8 mouse cellular contexts compared by ENCODE assay signal in genomic region chr9:96887954-96888353, GRCm38 (mm10). TPM values are rescaled to one million over a fixed set of nuclear protein-coding genes. Genes with fewer than 3 reads are reported as not detected.
DNase-seq lines count a peak whose midpoint lies in the region; ATAC-seq and TF ChIP-seq lines count a peak whose summit lies in the region.

No protein-coding gene starts in this region.

- peak overlapping the region; percentile 92 for H3K4me2 ChIP-seq in heart, embryonic 14.5 days (ENCODE audit: low read length)
- peak overlapping the region; percentile 72 for H3K4me2 ChIP-seq in hindbrain, embryonic 13.5 days
- peak overlapping the region; percentile 90 for H3K4me2 ChIP-seq in midbrain, postnatal 0 days (ENCODE audit: low read depth, low read length, poor library complexity, severe bottlenecking)

- peak overlapping the region; percentile 90 for H3K9ac ChIP-seq in heart, embryonic 14.5 days (ENCODE audit: low read length)
- peak overlapping the region; percentile 88 for H3K9ac ChIP-seq in hindbrain, embryonic 13.5 days
- peak overlapping the region; percentile 81; the same call in 1 of the 2 replicates for H3K9ac ChIP-seq in midbrain, postnatal 0 days (replicated peaks; ENCODE audit: low read length, poor library complexity, severe bottlenecking)

- DNase-seq in heart, adult 9 months (ENCODE audit: low spot score in 2 of 2): no peak
- peak; percentile 83 to 90 for DNase-seq in cerebellum, postnatal 10 days
- DNase-seq in midbrain, postnatal 0 days (ENCODE audit: low spot score): peak; percentile 70
- DNase-seq in gastrocnemius, postnatal 4 days (ENCODE audit: low spot score in 2 of 2): no peak
- DNase-seq in kidney, adult 11 months: no peak
- no peak for DNase-seq in thymus, adult 2 months

- no peaks in the 10 kb centered on the region; the same call in 1 of the 2 replicates for H3K27me3 ChIP-seq in heart, embryonic 14.5 days (ENCODE audit: control insufficient read depth, insufficient read depth, low read length)
- no peaks in the 10 kb centered on the region for H3K27me3 ChIP-seq in hindbrain, embryonic 13.5 days
- H3K27me3 ChIP-seq in midbrain, postnatal 0 days (ENCODE audit: insufficient read depth, low read length): no peaks in the 10 kb centered on the region
- no peaks in the 10 kb centered on the region for H3K27me3 ChIP-seq in thymus, adult 2 months (ENCODE audit: control insufficient read depth, insufficient read depth, low read length)

- H3K27ac ChIP-seq in heart, embryonic 14.5 days (replicated peaks in 1 of 2; ENCODE audit: control insufficient read depth in 1 of 2, insufficient read depth in 1 of 2, low read depth in 2 of 2, low read length in 2 of 2): 0 out of 4 replicates have a peak overlapping the region, but pooled peaks of 1 of the 2 experiments have one; percentile 34
- H3K27ac ChIP-seq in hindbrain, embryonic 13.5 days: peak overlapping the region; percentile 18; the same call in 1 of the 2 replicates
- H3K27ac ChIP-seq in midbrain, postnatal 0 days (ENCODE audit: low read depth, low read length): no peak overlapping the region
- H3K27ac ChIP-seq in thymus, adult 2 months (ENCODE audit: control insufficient read depth, insufficient read depth, low read length): no peak overlapping the region

- TF ChIP-seq CTCF in midbrain, postnatal 0 days (IDR thresholded peaks at IDR 0.05): no peak
- no peak for TF ChIP-seq CTCF in thymus, adult 2 months (IDR thresholded peaks at IDR 0.05; ENCODE audit: borderline replicate concordance, control insufficient read depth, extremely low read depth, insufficient read depth, low read length, poor library complexity)

- H3K4me1 ChIP-seq in heart, embryonic 14.5 days (ENCODE audit: control insufficient read depth in 2 of 2, insufficient read depth in 2 of 2, low read length in 2 of 2): peaks cover 31 to 52% of the 10 kb centered on the region in 2 experiments
- peaks cover 86% of the 10 kb centered on the region for H3K4me1 ChIP-seq in hindbrain, embryonic 13.5 days (replicated peaks)
- peaks cover under 1% of the 10 kb centered on the region; the same call in 1 of the 2 replicates for H3K4me1 ChIP-seq in midbrain, postnatal 0 days (ENCODE audit: insufficient read depth, low read length)
- peaks cover 17% of the 10 kb centered on the region for H3K4me1 ChIP-seq in thymus, adult 2 months (replicated peaks; ENCODE audit: control insufficient read depth, insufficient read depth, low read length)

- no peak for TF ChIP-seq POLR2A in thymus, adult 2 months (IDR thresholded peaks at IDR 0.05; ENCODE audit: control insufficient read depth, extremely low read depth, insufficient read depth, low read length, poor library complexity)

- WGBS in heart, embryonic 14.5 days: 8% methylated on average over 6 of the region's 6 CpGs
- 8% methylated on average over 6 of the region's 6 CpGs for WGBS in hindbrain, embryonic 13.5 days
- 12% methylated on average over 6 of the region's 6 CpGs for WGBS in midbrain, postnatal 0 days
- 78% methylated on average over 6 of the region's 6 CpGs for WGBS in thymus, adult 2 months

- no peak for ATAC-seq in heart, embryonic 14.5 days (ENCODE audit: insufficient number of reproducible peaks, insufficient read depth, low FRiP score, low read depth)
- peak; percentile 26; the same call in 1 of the 2 replicates for ATAC-seq in hindbrain, embryonic 13.5 days (ENCODE audit: low FRiP score)
- no peak for ATAC-seq in midbrain, postnatal 0 days (ENCODE audit: low FRiP score)

- no peaks in the 10 kb centered on the region for H3K36me3 ChIP-seq in heart, embryonic 14.5 days (ENCODE audit: control insufficient read depth, insufficient read depth, low read length)
- no peaks in the 10 kb centered on the region for H3K36me3 ChIP-seq in hindbrain, embryonic 13.5 days
- no peaks in the 10 kb centered on the region for H3K36me3 ChIP-seq in midbrain, postnatal 0 days (ENCODE audit: insufficient read depth, low read length)
- no peaks in the 10 kb centered on the region for H3K36me3 ChIP-seq in thymus, adult 2 months (ENCODE audit: control insufficient read depth, insufficient read depth, low read length)

- H3K9me3 ChIP-seq in heart, embryonic 14.5 days (ENCODE audit: control insufficient read depth, low read length): no peaks in the 10 kb centered on the region
- no peaks in the 10 kb centered on the region for H3K9me3 ChIP-seq in hindbrain, embryonic 13.5 days
- no peaks in the 10 kb centered on the region for H3K9me3 ChIP-seq in midbrain, postnatal 0 days (ENCODE audit: low read length)

- H3K4me3 ChIP-seq in heart, embryonic 14.5 days (ENCODE audit: control insufficient read depth in 1 of 2, insufficient read depth in 1 of 2, low read depth in 1 of 2, low read length in 2 of 2): peak overlapping the region; percentile 54 to 61
- peak overlapping the region; percentile 53 for H3K4me3 ChIP-seq in hindbrain, embryonic 13.5 days
- peak overlapping the region; percentile 71 for H3K4me3 ChIP-seq in midbrain, postnatal 0 days (ENCODE audit: low read depth, low read length)
- no peak overlapping the region for H3K4me3 ChIP-seq in thymus, adult 2 months (ENCODE audit: control insufficient read depth, insufficient read depth, low read length)

RNA-seq across cellular contexts. Expression of gene Pxylp1, which starts 4.5 kb away (rescaled TPM):
- 41.1 and 41.3 TPM in 2 replicates for polyA plus RNA-seq in heart, embryonic 14.5 days (2014; fragmentation: Nextera tagmentation; extraction: Ambion mirVana)
- polyA plus RNA-seq in hindbrain, embryonic 13.5 days (2015; fragmentation: Nextera tagmentation; extraction: Ambion mirVana): 55.7 and 57.4 TPM in 2 replicates
- 27.0 and 42.3 TPM in 2 replicates for total RNA-seq in midbrain, postnatal 0 days (2014; rRNA removed)
- 23.5 and 24.6 TPM in 2 replicates for polyA plus RNA-seq in midbrain, postnatal 0 days (2015; fragmentation: Nextera tagmentation; extraction: Ambion mirVana)
- 1 to 10 TPM; 7.4 to 7.6 TPM for total RNA-seq in gastrocnemius, postnatal 4 days (2021)
- polyA plus RNA-seq in thymus, adult 2 months (2012; rRNA removed): 4.4 and 4.9 TPM in 2 replicates

Comparison
In these comparisons a context has a peak if more than half of its experiments do, and no peak if none do; other contexts are left out.
1. DNase-seq: peak in cerebellum, postnatal 10 days (2 of 2) and midbrain, postnatal 0 days (single experiment); none in heart, adult 9 months (0 of 2), gastrocnemius, postnatal 4 days (0 of 2), kidney, adult 11 months (single experiment) and thymus, adult 2 months (single experiment).
2. Peak in every context shown above with its lines, with median percentiles within 50 percentile points of each other: H3K4me2 ChIP-seq and H3K9ac ChIP-seq.